Mouse (Mus musculus): ENCODE results near the gene Tmem219. TPM values are rescaled to one million over a fixed set of nuclear protein-coding genes. Genes with fewer than 3 reads are reported as not detected.
A peak's percentile ranks its signal among the peaks of the same experiment; 100 is the strongest.

Gene Tmem219
- 10 to 100 TPM in 1 of 2 experiments, 1 to 10 TPM in 1; 9.9 to 12.1 TPM for total RNA-seq (2021)
- long read RNA-seq, experiment 1, partial matches to known transcripts, result 0 of 9 reads
- long read RNA-seq, experiment 1, other reads (novel, unspliced or antisense), result 4 of 9 reads
- long read RNA-seq, experiment 2, partial matches to known transcripts, result 2 of 9 reads
- long read RNA-seq, experiment 2, other reads (novel, unspliced or antisense), result 1 of 9 reads

- peak; percentile 66 for DNase-seq (ENCODE audit: low spot score)
Measured at GRCm38 (mm10) chr7:126922624-126923060, at the start of gene Tmem219. Gene Tmem219, minus strand, starts transcription at chr7:126922917.

DNA sequence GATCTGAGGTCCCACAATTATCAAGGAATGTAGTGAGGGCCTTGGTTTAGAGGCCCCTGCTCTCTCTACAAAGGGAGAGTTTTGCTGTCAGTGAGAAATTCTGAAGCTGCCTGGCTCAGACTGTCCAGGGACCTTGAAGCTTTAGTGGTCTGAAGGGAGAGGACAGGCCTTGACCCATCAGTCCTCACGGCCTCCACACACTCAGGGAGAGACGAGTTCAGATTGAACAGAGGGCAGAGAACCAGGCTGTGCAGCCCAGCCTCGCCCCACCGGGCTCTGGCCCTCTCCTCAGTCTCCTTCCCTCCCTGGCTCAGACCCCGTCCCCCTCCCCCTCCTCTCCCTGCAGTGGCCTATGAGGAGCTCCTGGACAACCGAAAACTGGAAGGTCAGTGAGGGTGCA, 44.6 kb upstream of the Tmem219 start:
- no peak for DNase-seq (ENCODE audit: low spot score)

DNA sequence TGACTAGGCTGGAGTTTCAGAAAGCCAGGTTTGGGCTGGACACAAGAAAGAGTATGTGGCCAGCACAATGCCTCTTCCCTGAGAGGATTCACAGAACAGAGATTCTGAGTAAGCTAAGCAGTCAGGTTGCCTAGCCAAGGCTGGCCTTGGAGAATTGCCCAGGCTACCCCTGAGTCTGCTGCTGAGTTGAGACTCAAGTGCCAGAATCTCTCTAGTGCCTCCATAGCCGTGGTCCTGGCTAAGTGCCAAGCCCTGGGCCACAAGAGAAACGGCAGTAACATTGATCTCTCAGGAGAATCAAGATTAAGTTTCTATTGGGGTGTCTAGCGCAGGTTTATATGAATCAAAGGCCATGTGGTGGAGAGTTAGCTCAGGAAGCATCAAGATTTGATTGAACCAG, 42.9 kb upstream of the Tmem219 start:
- no peak for DNase-seq (ENCODE audit: low spot score)

GRCm38 (mm10) chr7:126963548-126964286, 41.0 kb upstream of the Tmem219 start:
- no peak for DNase-seq (ENCODE audit: low spot score)

- DNase-seq (ENCODE audit: low spot score), result no peak
Measured at GRCm38 (mm10) chr7:126961965-126962364, 39.2 kb upstream of the Tmem219 start.

DNA sequence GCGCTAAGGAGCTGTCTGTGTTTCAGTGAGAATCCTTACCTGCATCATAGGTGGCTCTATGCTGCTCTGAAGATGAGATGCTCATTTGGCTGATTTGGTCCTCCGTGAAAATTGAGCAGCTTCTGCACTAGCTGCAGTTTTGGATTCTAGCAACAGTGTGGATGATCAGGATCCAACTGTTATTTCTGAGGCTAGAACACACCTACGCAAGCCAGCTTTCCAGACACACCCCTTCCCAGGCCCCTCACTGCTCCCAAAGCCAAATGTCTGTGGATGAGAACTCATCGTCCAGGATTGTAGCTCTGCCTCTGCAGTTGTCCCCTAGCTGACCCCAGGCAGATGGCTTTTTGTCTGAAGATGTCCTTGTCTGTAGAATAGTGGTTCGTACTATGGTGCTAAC, 38.4 kb upstream of the Tmem219 start:
- DNase-seq (ENCODE audit: low spot score), result no peak

DNA sequence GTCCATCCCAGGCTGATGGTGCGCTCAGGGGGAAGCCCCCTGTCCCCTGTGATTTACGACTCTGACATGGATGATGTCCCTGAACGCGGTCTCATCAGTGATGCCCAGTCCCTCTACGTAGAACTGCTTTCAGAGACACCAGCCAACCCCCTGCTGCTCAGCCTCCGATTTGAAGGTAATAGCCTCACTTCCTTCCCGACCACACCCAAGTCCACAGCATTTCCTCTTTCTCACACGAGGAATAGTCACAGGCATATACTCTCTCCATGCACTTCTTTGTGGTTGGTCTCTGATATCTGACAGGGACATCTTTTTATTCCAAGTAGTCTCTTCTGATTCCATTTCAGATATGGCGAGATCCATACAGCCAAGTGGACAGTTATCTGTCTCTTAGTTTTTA, 37.1 kb upstream of the Tmem219 start:
- no peak for DNase-seq (ENCODE audit: low spot score)

DNA sequence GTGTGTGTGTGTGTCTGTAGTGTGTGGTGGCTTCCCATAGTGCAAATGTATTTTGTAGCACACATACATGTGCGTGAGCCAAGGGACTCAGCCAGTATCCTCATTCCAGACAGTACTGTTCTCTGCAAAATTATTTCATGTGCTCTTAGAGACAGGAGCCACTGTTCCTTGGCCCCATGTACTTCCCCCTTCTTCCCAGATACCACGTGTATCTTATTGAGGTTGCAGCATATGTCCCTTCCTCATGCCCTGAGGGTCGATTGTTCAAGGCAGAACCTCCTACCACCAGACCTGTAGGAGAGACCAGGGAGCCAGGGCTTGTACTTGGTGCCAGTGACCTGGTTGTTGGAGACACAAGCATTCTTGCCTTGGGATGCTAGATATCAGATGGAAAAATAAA, 32.4 kb upstream of the Tmem219 start:
- DNase-seq (ENCODE audit: low spot score), result no peak

DNA sequence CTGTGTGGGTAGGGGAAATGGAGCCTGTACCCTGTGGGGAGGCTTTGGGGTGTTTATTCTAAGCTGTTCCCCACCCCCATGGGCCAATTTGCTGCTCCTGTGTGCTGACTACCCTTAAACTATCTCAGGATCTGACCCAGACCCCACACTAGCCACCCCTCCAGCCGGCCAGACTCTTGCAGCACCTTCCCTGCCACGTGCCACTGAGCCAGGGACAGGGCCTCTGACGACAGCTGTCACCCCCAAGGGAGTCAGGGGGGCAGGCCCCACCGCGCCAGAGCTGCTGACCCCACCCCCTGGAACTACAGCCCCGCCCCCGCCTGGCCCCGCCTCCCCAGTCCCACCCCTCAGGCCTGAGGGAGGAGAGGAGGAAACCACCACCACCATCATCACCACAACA, 29.9 kb upstream of the Tmem219 start:
- no peak for DNase-seq (ENCODE audit: low spot score)

DNA sequence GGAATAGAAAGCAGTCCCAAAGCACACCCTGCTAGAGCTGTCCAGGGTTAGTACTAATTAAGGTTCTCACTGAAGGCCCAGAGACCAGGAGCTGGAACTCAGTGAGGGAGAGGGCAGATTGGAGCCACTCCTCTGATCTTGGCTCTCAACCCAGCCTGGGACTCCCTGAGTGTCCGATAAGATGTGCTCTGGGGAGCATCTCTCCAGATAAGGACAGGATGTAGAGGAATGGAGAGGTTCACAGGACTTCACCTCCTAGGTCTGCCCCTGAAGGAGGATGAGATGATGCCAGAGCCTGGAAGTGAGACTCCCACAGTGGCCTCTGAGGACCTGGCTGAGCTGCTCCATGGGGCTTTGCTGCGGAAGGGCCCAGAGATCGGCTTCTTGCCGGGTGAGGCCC, 29.0 kb upstream of the Tmem219 start:
- no peak for DNase-seq (ENCODE audit: low spot score)

DNA sequence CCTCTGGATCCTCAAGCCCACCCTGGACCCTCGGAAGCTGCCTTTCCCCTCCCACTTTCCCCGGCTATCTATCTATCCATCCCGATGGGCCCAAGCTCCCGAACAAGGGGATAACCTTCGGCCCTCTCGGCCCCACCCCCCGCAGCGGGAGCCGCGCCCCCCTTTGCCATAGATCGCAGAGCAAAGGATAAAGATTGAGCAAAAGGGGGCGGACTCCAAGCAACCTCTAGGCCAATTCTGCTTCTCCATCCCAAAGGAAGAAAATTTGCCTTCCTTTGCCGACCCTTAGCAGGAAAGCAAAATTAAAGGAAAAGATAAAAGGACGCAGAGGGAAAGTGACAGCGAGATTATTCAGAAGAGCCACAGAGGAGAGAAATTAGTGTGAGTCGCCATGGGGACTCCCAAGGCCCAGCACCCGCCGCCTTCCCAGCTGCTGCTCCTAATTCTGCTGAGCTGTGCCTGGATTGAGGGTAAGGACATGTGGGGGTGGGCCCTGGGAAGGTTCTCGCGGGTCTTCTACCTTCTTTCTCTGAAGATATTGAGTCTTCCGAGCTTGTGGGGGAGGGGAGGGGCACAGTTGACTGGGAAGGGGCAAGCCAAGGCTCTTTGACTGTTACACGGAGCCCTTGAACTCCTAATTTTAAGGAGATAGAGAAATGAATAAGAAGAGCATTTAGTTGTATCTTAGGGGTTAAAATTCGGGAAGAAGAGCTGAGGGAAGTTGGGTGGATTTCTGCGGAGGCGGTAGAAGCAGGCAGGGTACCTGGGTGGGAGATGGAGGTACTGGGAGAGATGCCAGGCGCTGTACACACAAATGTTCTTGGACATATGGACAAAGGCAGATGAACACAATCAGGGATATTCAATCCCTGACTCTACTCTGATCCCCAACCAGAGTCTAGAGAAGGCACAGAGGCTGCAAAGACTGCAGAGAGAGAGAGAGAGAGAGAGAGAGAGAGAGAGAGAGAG, 28.2 kb upstream of the Tmem219 start:
- no peak for DNase-seq (ENCODE audit: low spot score)

- DNase-seq (ENCODE audit: low spot score), result peak; percentile 83
Measured at GRCm38 (mm10) chr7:126949793-126950646, 27.3 kb upstream of the Tmem219 start, which contains the start of gene Sez6l2. Gene Sez6l2, plus strand, starts transcription at chr7:126950563.

GRCm38 (mm10) chr7:126949403-126949792, 26.7 kb upstream of the Tmem219 start, which contains the start of gene Asphd1:
Gene Asphd1, minus strand, starts transcription at chr7:126949582.
- no peak for DNase-seq (ENCODE audit: low spot score)

DNA sequence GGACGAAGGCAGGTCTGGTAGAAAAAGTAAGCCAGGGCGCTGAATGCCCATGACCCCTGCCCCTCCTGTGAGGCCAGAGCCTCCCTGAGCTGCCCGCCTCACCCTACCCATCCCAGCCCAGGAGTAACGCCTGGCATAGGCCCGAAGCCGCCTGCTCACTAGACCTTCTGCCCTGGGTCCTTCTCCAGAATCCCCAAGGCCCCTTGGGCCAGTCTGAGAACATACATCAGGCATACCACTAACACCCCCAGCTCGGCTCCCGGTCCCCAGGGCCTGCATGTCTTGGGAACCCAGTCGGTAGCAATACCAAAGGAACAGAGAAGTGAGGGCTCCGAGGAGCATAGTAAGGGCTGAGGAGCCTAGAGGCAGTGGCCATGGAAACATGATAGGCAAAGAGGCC, 25.9 kb upstream of the Tmem219 start:
- DNase-seq (ENCODE audit: low spot score), result no peak

- no peak for DNase-seq (ENCODE audit: low spot score)
Measured at GRCm38 (mm10) chr7:126946530-126946929, 23.8 kb upstream of the Tmem219 start.

GRCm38 (mm10) chr7:126941801-126942200, 19.1 kb upstream of the Tmem219 start:
- no peak for DNase-seq (ENCODE audit: low spot score)

DNA sequence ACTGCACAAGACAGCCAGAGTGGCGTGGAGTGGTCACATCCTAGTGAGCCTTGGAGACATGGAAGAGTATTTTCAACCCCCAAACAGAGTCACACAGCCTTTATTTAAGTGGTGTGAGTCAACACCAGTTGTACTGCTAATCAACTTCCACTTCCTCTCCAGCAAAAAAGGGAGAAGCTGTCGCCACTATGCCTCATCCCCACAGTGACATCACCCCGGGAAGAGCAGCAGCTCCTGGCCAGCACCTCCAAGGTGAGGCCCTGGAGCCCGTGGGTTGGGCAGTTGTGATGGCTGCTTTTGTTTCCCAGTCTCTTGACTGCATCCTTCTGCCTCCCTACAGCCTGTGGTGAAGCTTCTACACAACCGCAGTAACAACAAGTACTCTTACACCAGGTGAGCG, 18.5 kb upstream of the Tmem219 start:
- DNase-seq (ENCODE audit: low spot score), result no peak

GRCm38 (mm10) chr7:126932652-126933051, 9.9 kb upstream of the Tmem219 start:
- DNase-seq (ENCODE audit: low spot score), result no peak

GRCm38 (mm10) chr7:126929046-126929445, 6.3 kb upstream of the Tmem219 start:
- DNase-seq (ENCODE audit: low spot score), result no peak

DNA sequence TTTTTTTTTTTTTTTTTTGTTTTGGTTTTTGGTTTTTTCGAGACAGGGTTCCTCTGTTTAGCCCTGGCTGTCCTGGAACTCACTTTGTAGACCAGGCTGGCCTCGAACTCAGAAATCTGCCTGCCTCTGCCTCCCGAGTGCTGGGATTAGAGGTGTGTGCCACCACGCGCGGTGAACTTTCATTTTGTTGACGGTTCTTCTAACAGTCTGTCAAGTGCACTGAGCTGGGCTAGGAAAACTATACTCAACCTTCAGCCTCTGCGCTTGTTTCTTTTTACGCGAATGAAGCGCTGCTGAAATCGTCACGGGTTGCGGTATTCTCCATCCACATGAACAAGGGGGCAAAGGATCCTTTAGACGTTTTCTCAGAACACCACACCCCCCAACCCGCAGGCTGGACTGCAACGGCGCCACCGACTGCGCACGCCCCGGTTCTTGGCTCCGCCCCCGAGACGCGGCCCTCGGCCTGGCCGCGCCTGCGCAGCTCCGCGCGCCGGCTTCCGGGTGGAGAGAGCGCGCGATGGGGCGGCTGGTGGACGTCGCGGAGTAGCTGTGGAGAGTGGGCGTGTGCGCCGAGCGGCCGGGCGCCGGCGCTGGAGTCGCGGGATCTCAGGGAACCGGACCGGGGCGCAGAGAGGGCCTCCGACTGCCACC, 5.8 kb upstream of the Tmem219 start, which contains the start of gene Kctd13:
Gene Kctd13, plus strand, starts transcription at position 496 of the 654 bp plus-strand sequence.
- peak; percentile 92 for DNase-seq (ENCODE audit: low spot score)

Measured in gastrocnemius, adult 18-20 months (tissue).